Mouse (Mus musculus) midbrain, embryonic 15.5 days (tissue): Measurements from ENCODE around the gene Gm12248. TPM values are rescaled to one million over a fixed set of nuclear protein-coding genes. Genes with fewer than 3 reads are reported as not detected.
"Not testable (repeated sequence)": the region's sequence is repeated elsewhere in the genome, so short reads cannot be mapped to it uniquely, and the experiment has no call there.

Experiments used
- ATAC-seq: fragments of 200-750 bp; cut with Nextera tagmentation; replicated peaks from 2 replicates; pipeline ENCODE4 v1.8.0; 2017; ENCODE audit warnings: moderate TSS enrichment
- H3K27ac ChIP-seq: fragments of 300-500 bp; sonication (generic); 2 replicates; pipeline ENCODE4 v1.5.1; 2015; ENCODE audit warnings: mild to moderate bottlenecking, inconsistent platforms
- H3K27me3 ChIP-seq: fragments of 300-500 bp; sonication (generic); replicated peaks from 2 replicates; pipeline ENCODE4 v1.6.1; 2015; ENCODE audit warnings: inconsistent platforms
- H3K36me3 ChIP-seq: fragments of 300-500 bp; sonication (generic); replicated peaks from 2 replicates; pipeline ENCODE4 v1.6.1; 2015; ENCODE audit warnings: inconsistent platforms
- H3K4me1 ChIP-seq: fragments of 300-500 bp; sonication (generic); 2 replicates; pipeline ENCODE4 v1.6.1; 2015; ENCODE audit warnings: inconsistent platforms
- H3K4me2 ChIP-seq: fragments of 300-500 bp; sonication (generic); 2 replicates; pipeline ENCODE4 v1.6.1; 2015; ENCODE audit warnings: inconsistent platforms, mild to moderate bottlenecking, moderate library complexity
- H3K4me3 ChIP-seq: fragments of 300-500 bp; sonication (generic); 2 replicates; pipeline ENCODE4 v1.5.1; 2015; ENCODE audit warnings: mild to moderate bottlenecking, inconsistent platforms
- H3K9ac ChIP-seq: fragments of 300-500 bp; sonication (generic); 2 replicates; pipeline ENCODE4 v1.6.1; 2015; ENCODE audit warnings: mild to moderate bottlenecking, inconsistent platforms
- H3K9me3 ChIP-seq: fragments of 300-500 bp; sonication (generic); 2 replicates; pipeline ENCODE4 v1.6.1; 2016; ENCODE audit warnings: inconsistent platforms
- WGBS: fragments of 180-500 bp; shearing (Covaris S2); methylation state at CpG from one replicate; pipeline ENCODE4 v1.1.7; 2015; ENCODE audit warnings: mixed read lengths; 5-methylcytosine and 5-hydroxymethylcytosine counted together
- polyA plus RNA-seq: library from polyadenylated mRNA; unstranded; fragments of >200 nt; fragmentation: Nextera tagmentation; extraction: Ambion mirVana; gene quantifications from 2 replicates; pipeline ENCODE4 v1.2.1, GENCODE M21; 2015

Gm12248 gene
- polyA plus RNA-seq, 1 experiment from 2014 or later, result 0.18 TPM

DNA sequence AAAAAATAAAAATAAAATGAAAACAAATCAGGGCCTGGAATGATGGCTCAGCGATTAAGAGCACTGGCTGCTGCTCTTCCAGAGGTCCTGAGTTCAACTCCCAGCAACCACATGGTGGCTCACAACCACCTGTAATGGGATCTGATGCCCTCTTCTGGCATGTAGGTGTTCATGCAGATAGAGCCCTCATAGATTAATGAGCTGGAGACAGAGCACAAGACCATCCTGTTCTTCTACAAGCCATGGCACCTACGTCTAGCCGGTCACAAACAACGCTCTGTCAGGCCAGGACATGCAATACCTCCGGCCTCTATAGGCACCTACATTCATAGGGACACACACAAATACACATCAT is 5.4 kb upstream of the Gm12248 start:
- not testable (repeated sequence) for H3K36me3 ChIP-seq, H3K4me3 ChIP-seq, H3K9me3 ChIP-seq, ATAC-seq, H3K27ac ChIP-seq, H3K9ac ChIP-seq
- Histone ChIP-seq H3K4me2 (peak overlapping the region; percentile 57; the same call in 1 of the 2 replicates), H3K27me3 (peaks cover 12% of the 10 kb centered on the region), H3K4me1 (peaks cover 13% of the 10 kb centered on the region)
- WGBS, result 59% methylated on average over 5 of the region's 5 CpGs

DNA sequence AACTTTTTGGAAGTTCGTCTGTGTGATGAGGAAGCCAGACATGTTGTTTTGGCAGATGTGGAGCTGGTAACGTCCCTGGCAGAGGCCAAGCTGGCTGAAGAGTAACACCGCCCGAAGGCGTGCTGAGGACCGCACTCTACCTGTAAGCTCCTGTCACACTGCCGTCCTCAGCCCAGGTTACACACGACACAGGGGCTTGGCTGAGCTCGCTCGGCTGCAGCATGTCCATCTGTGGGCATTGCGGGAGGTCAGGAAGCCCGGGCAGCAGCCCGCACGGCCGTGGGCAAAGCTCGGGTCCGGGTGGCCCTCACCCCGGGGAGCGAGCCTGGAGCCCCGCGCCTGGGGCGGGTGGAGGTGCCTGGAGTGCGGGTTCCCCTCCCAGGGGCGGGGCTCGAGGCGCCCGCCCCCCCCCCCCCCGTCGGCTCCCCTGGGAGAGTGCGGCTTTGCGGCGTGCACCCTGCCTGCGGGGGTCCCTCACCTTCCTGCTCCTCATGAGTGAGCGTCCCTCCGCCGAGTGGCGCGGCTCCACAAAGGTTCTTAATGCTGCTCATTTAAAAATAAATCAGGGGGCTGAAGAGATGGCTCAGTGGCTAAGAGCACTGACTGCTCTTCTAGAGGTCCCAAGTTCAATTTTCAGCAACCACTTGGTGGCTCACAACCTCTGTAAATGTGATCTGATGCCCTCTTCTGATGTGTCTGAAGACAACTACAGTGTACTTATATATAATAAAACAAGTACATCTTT is 4.9 kb upstream of the Gm12248 start:
- Histone ChIP-seq H3K27me3 (peaks cover 12% of the 10 kb centered on the region), H3K27ac (no peak overlapping the region), H3K4me3 (peak overlapping the region; percentile 30), H3K4me1 (peaks cover 7% of the 10 kb centered on the region), H3K4me2 (peak overlapping the region; percentile 57), H3K9ac (no peak overlapping the region), H3K36me3 (no peaks in the 10 kb centered on the region), H3K9me3 (no peaks in the 10 kb centered on the region)
- 2% methylated on average over 33 of the region's 38 CpGs for WGBS
- ATAC-seq, result no peak

DNA sequence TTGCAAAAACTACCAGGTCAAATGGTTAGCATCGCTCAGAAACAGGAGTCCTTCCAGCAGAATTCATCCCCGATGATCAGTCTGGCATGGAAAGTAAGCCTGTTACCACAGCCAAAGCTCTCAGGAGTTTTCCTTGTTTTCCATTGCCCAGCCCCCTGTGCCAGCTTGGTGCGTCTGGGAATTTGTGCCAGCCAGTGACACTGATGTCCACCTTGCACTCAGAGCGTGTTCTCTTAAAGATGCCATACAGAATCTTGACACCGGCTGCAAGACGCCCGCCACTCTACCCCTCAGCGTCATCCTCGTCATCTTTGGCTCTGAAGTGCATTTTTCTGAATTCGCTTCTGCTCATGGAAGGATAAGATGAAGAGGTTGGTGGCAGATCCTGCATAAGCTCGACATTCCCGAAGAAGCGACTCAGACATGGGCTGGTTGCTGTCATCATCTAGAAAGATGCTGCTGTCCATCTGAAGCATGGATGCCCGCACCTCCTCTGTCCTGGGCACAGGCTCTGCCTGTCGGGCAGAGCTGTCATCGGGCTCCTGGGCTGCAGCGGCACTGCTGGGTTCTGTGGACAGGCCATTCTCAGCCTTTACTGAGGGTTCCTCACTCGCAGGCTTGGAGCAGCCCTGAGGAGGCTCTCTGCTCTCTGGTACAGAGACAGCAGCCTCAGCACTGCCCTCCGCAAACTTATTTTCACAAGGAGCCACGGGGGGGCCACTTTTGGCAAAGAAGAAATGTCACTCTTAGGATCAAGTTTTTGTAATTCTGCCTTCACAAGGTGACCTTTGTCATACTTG is 4.1 kb upstream of the Gm12248 start:
- Histone ChIP-seq H3K4me1 (peaks cover 6% of the 10 kb centered on the region; the same call in 1 of the 2 replicates), H3K27ac (no peak overlapping the region), H3K9ac (no peak overlapping the region), H3K4me2 (peak overlapping the region; percentile 57), H3K4me3 (no peak overlapping the region), H3K36me3 (no peaks in the 10 kb centered on the region), H3K9me3 (no peaks in the 10 kb centered on the region), H3K27me3 (peaks cover 12% of the 10 kb centered on the region)
- ATAC-seq, result no peak
- WGBS, result 52% methylated on average over 20 of the region's 20 CpGs

DNA sequence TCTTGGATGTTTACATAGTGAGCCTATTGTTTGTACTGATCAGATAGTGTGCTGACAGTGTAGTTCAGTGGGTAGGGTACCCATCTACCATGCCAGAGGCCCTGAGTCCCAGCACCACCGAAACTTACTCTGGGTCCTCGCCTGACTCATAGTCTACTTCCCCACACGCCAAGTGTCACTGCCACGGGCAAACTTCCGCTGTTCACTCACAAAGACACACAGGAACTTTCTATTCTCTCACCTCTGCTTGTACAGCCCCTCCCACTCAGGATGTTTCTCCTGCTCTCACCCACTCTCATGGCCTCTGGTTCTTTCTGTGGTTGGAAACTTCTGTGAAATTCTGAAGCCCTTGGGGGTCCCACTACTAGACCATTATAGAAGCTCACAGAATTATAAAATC is 3.2 kb upstream of the Gm12248 start:
- Histone ChIP-seq H3K27me3 (peaks cover 12% of the 10 kb centered on the region), H3K4me2 (no peak overlapping the region), H3K9ac (no peak overlapping the region), H3K27ac (no peak overlapping the region), H3K4me1 (peaks cover 6% of the 10 kb centered on the region; the same call in 1 of the 2 replicates), H3K9me3 (no peaks in the 10 kb centered on the region), H3K4me3 (no peak overlapping the region), H3K36me3 (no peaks in the 10 kb centered on the region)
- no peak for ATAC-seq
- 91% methylated on average over 5 of the region's 5 CpGs for WGBS

DNA sequence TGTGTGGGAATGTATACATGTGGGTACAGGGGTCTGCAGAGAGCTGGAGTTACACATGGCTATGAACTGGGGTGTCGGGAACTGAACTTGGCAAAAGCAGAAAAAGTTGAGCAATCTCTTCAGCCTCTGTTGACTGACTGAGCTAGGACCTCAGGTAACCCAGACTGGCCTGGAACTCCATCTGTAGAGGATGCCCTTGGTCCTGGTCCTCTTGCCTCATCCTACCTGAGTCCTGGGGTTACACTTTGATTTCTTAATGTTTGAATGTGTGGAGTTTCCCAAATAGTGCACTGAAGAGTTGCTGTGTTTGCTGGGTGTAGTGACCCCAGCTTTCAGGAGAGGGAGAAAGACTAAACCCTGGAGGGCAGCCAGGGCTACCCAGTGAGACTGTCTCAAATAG is 2.6 kb upstream of the Gm12248 start:
- peaks cover 6% of the 10 kb centered on the region; the same call in 1 of the 2 replicates for H3K4me1 ChIP-seq
- H3K36me3 ChIP-seq, result no peaks in the 10 kb centered on the region
- H3K27me3 ChIP-seq, result peaks cover 12% of the 10 kb centered on the region
- WGBS, result 95% methylated on average over 1 of the region's 1 CpGs
- no peak overlapping the region for H3K27ac ChIP-seq
- H3K9me3 ChIP-seq, result no peaks in the 10 kb centered on the region
- no peak overlapping the region for H3K9ac ChIP-seq
- no peak for ATAC-seq
- no peak overlapping the region for H3K4me2 ChIP-seq
- H3K4me3 ChIP-seq, result no peak overlapping the region

DNA sequence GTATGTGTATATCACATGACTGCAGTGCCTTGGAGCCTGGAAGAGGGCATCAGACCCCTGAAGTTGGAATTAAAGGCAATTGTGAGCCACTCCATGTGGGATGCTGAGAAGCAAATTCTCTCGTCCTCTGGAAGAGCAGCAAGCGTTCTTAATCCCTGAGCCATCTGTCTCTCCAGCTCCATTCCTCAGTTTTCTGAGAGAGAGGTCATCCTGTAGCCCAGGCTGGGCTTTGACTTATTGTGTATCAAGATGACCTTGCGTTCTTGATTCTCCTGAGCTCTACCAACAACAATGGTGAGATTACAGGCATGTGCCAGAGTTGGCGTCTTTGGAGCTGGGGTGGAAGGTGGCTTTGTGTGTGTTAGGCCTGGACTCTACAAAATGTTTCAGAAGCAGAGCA is 1.8 kb upstream of the Gm12248 start:
- Histone ChIP-seq H3K4me2 (no peak overlapping the region), H3K36me3 (no peaks in the 10 kb centered on the region), H3K9ac (no peak overlapping the region), H3K27ac (no peak overlapping the region), H3K27me3 (peaks cover 12% of the 10 kb centered on the region), H3K4me1 (peaks cover 6% of the 10 kb centered on the region; the same call in 1 of the 2 replicates), H3K9me3 (no peaks in the 10 kb centered on the region), H3K4me3 (no peak overlapping the region)
- no peak for ATAC-seq
- 38% methylated on average over 4 of the region's 4 CpGs for WGBS

DNA sequence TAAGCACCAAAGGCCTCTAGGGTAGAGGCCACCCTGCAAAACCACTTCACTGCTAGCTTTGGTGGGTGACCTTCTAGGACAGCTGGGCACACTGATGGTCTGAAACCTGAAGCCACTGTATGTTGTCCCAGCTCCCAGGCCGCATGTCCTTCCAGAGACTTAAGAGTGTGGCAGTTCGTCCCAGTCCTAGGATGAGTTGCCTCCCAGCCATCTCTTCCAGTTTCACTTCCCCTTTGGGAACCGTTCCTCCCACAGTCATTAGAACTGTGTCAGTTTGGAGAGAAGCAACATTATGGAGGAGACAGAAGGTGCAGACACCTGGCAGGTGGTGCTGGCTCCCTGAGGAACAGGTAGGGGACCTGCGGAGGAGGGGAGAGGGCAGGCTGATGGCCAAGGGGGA is 393 bp downstream of the Gm12248 start:
- H3K4me2 ChIP-seq, result no peak overlapping the region
- no peak for ATAC-seq
- WGBS, result 69% methylated on average over 4 of the region's 4 CpGs

DNA sequence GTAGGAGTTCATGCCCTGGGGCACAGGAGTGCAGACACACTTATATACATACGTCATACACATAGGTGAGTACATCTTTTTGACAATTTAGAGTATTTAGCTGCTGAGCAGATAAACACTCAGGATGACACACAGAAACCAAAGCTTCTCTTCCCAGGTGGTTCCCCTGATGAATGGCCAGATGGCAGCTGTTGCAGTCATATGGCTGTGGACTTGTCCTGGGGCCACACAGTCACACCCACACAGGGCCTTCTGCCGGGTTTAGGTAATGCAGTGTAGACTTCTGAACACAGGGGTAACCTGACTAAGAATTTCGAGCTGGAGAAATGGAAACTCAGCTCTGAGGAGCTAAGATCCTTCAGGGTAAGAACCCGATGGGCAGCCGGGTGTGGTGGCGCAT is 11.2 kb downstream of the Gm12248 start:
- H3K9me3 ChIP-seq, result no peaks in the 10 kb centered on the region
- no peaks in the 10 kb centered on the region for H3K4me1 ChIP-seq
- H3K27me3 ChIP-seq, result no peaks in the 10 kb centered on the region
- H3K27ac ChIP-seq, result no peak overlapping the region
- no peak overlapping the region for H3K4me2 ChIP-seq
- ATAC-seq, result no peak
- 88% methylated on average over 6 of the region's 6 CpGs for WGBS
- no peak overlapping the region for H3K4me3 ChIP-seq
- H3K9ac ChIP-seq, result no peak overlapping the region
- H3K36me3 ChIP-seq, result no peaks in the 10 kb centered on the region

More for the DNA sequence above, 393 bp downstream of the Gm12248 start:
- H3K9me3 ChIP-seq, result no peaks in the 10 kb centered on the region
- H3K9ac ChIP-seq, result no peak overlapping the region
- H3K4me1 ChIP-seq, result peaks cover under 1% of the 10 kb centered on the region; the same call in 1 of the 2 replicates
- H3K36me3 ChIP-seq, result no peaks in the 10 kb centered on the region
- H3K4me3 ChIP-seq, result no peak overlapping the region
- H3K27me3 ChIP-seq, result peaks cover 4% of the 10 kb centered on the region; the same call in 1 of the 2 replicates
- no peak overlapping the region for H3K27ac ChIP-seq

DNA sequence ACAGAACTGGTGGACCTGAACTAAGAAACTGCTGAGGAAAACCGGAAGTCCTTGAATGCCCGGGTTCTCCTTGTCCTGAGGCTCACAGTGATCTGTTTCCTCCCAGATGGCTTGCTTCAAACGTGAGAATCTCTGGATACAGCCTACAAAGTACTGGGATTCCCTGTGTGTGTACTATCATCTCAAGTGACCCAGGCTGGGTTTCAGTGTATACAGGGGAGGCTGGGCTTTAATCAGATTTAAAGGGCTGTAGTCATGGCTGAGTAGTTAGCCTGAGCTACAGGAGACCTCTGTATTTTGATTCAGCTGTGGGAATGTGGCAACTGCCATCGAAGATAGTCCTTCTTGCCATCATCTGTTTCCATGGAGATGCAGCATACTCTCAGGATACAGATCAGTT is 15.7 kb downstream of the Gm12248 start:
- no peak for ATAC-seq
- Histone ChIP-seq H3K27ac (no peak overlapping the region), H3K36me3 (no peaks in the 10 kb centered on the region), H3K4me1 (no peaks in the 10 kb centered on the region), H3K9ac (no peak overlapping the region), H3K4me3 (no peak overlapping the region), H3K9me3 (no peaks in the 10 kb centered on the region), H3K4me2 (no peak overlapping the region), H3K27me3 (no peaks in the 10 kb centered on the region)
- WGBS, result 72% methylated on average over 4 of the region's 4 CpGs

DNA sequence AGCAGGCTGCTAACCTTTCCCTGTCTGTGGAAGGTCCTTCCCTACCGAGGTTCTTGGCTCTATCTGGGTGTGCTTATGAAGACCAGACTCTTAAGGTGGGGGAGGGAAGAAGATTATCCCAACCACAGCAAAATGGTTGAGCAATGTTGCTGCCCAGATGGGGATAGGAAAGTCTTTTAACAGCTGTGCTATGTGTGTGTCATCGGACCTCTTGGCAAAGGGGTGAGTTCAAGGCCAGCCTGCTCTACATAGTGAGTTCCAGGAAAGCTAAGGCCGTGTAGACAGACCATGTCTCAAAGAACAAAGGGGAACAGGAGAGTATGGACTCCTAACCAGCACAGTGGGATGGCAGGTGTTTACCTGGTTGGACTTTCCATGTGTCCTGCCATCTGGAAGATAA is 20.0 kb downstream of the Gm12248 start:
- Histone ChIP-seq H3K9me3 (no peaks in the 10 kb centered on the region), H3K4me2 (no peak overlapping the region), H3K4me3 (no peak overlapping the region), H3K4me1 (no peaks in the 10 kb centered on the region), H3K36me3 (no peaks in the 10 kb centered on the region), H3K27me3 (no peaks in the 10 kb centered on the region), H3K27ac (no peak overlapping the region), H3K9ac (no peak overlapping the region)
- WGBS, result 86% methylated on average over 3 of the region's 3 CpGs
- ATAC-seq, result no peak

DNA sequence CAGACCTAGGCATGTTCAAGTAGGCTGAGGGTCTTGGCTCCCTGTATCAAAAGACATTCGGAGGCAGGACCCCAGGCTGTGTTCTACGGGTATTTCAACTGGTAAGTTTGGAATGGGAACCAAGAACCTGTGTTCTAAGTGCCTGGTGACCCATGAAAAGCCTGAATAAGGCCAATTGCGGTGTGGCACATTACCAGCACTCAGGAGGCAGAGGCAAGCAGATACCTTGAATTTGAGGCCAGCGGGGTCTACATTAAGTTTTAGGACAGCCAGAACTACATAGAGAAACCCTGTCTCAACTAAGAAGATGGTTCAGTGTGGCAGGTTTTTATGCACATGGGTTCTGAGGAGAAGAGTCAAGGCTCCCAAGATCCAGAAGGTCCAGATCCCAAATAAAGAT is 27.9 kb downstream of the Gm12248 start:
- no peaks in the 10 kb centered on the region for H3K4me1 ChIP-seq
- H3K4me2 ChIP-seq, result no peak overlapping the region
- peaks cover 10% of the 10 kb centered on the region; the same call in 1 of the 2 replicates for H3K36me3 ChIP-seq
- ATAC-seq, result no peak
- H3K9ac ChIP-seq, result no peak overlapping the region
- no peak overlapping the region for H3K27ac ChIP-seq
- no peaks in the 10 kb centered on the region for H3K9me3 ChIP-seq
- WGBS, result 85% methylated on average over 4 of the region's 4 CpGs
- no peaks in the 10 kb centered on the region for H3K27me3 ChIP-seq
- H3K4me3 ChIP-seq, result no peak overlapping the region

DNA sequence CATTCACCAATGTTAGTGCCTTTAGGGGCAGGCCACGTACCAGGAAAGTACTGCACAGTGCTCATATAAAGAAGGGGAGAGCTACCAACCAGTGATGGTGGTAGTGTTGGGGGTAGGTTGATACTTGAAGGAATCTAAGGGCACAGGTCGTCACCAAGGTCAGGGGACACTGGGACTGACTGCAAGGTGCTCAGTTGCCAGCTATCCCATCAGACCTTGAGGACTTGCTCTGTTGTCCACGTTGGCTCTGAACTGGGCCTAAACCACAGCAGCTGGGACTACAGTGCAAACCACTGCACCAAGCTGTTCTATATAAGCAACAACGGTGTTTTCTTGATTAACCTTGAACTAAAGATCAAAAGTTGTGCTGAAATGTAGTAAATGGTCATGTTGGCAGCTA is 30.3 kb downstream of the Gm12248 start:
- Histone ChIP-seq H3K4me3 (no peak overlapping the region), H3K9me3 (no peaks in the 10 kb centered on the region), H3K27ac (no peak overlapping the region), H3K27me3 (no peaks in the 10 kb centered on the region), H3K4me2 (no peak overlapping the region), H3K9ac (no peak overlapping the region), H3K4me1 (no peaks in the 10 kb centered on the region), H3K36me3 (peaks cover 22% of the 10 kb centered on the region)
- 91% methylated on average over 4 of the region's 4 CpGs for WGBS
- no peak for ATAC-seq
